Mouse (Mus musculus): ENCODE results near the gene Rtl10.

The Rtl10 gene

GRCm38 (mm10) chr16:18547891-18548290 lies 49.2 kb downstream of the Rtl10 start:
- no peak for DNase-seq (ENCODE audit: low read depth)

All from 416B (cell line).